Mouse (Mus musculus) E14TG2a.4 (cell line): Measurements from ENCODE around the gene Ptpra.

ENCODE experiments used
- H3K27me3 ChIP-seq: 2 replicates; pipeline ENCODE4 v1.6.1; 2014; ENCODE audit warnings: low read length, control low read depth; ENCODE audit not compliant: insufficient read depth
- H3K36me3 ChIP-seq: 2 replicates; pipeline ENCODE4 v1.6.1; 2014; ENCODE audit warnings: low read length, control low read depth; ENCODE audit not compliant: insufficient read depth
- H3K4me1 ChIP-seq: replicated peaks from 2 replicates; pipeline ENCODE4 v1.6.1; 2014; ENCODE audit warnings: low read depth, low read length, control low read depth
- H3K4me3 ChIP-seq: replicated peaks from 2 replicates; pipeline ENCODE4 v1.5.1; 2014; ENCODE audit warnings: mild to moderate bottlenecking, low read length
- H3K9me3 ChIP-seq: 2 replicates; pipeline ENCODE4 v1.6.1; 2014; ENCODE audit warnings: low read length, control low read depth
- CTCF ChIP-seq: conservative IDR thresholded peaks from 2 replicates; pipeline ENCODE4 v1.5.1; 2014; ENCODE audit warnings: low read length
- NANOG ChIP-seq: IDR thresholded peaks from 2 replicates; pipeline ENCODE4 v1.6.1; 2014; ENCODE audit warnings: borderline replicate concordance, low read length, mixed read lengths
- POU5F1 ChIP-seq: IDR thresholded peaks from 2 replicates; pipeline ENCODE4 v1.6.1; 2014; ENCODE audit warnings: low read length, borderline replicate concordance

The Ptpra gene

DNA sequence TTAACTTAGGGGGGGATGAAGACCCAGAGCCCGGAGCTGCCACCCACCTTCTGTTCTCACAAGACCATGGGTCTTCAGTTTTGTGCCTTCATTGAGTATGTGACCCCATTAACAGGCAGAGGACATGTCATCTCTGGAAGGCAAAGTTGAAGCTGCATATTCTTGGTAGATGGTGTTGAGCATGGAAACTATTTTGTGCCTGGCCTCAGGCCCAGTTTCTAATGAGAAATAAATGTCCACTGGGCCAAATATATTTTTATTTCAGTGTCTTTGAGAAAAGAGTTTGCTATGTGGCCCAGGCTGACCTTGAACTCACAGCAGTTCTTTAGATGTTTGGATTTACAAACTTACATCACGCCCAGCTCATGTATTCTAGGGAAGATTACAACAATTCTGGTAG is 139.7 kb downstream of the Ptpra start:
- Histone ChIP-seq H3K27me3 (0 out of 2 replicates have a peak, but pooled peaks cover 3% of the 10 kb centered on the region), H3K4me3 (no peak overlapping the region), H3K36me3 (peaks cover 34% of the 10 kb centered on the region), H3K4me1 (peaks cover 31% of the 10 kb centered on the region), H3K9me3 (no peaks in the 10 kb centered on the region)
- TF ChIP-seq NANOG (no peak), CTCF (no peak), POU5F1 (no peak)

DNA sequence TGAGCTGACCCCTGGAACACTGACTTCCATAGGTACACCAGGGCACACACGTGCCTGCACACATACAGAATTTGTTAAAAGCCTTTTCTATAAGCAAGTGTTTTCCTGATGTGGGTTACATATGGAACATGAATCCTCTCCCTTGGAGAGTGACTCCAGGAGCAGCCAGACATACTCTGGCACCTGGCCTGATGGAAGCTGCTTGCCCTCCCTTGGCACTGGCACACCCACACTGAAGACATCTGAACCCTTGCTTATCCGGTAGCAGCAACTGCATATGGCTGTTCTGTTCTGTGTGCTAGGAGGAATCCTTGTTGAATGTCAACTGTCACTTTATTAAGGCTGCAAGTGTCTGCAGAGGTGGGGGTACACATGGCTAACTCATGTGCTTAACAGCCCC is 140.9 kb downstream of the Ptpra start:
- H3K9me3 ChIP-seq, result no peaks in the 10 kb centered on the region
- H3K36me3 ChIP-seq, result peaks cover 46% of the 10 kb centered on the region
- no peaks in the 10 kb centered on the region for H3K27me3 ChIP-seq
- H3K4me3 ChIP-seq, result no peak overlapping the region
- TF ChIP-seq POU5F1, result no peak
- no peak for TF ChIP-seq NANOG
- TF ChIP-seq CTCF, result no peak
- peaks cover 31% of the 10 kb centered on the region for H3K4me1 ChIP-seq

DNA sequence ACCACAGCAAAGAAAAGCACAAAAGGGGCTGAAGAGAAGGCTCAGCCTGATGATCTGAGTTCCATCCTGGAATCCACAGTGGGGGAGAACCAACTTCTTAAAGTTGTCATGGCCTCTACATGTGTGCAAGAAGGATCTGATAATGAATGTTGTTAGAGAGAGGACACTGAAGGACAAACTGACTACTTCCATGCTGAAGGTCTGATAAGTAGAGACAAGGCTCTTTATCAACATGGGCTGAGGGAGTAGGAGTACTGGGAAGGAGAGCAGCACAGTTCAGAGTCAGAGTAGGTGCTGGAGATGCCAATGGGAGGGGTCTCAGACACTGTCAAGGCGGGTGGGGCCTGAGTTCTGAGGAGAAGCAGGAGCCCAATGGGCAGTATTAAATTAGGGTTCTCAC is 145.5 kb downstream of the Ptpra start:
- H3K9me3 ChIP-seq, result no peaks in the 10 kb centered on the region
- no peaks in the 10 kb centered on the region for H3K27me3 ChIP-seq
- H3K4me3 ChIP-seq, result no peak overlapping the region
- peaks cover 5% of the 10 kb centered on the region; the same call in 1 of the 2 replicates for H3K4me1 ChIP-seq
- peaks cover 84% of the 10 kb centered on the region for H3K36me3 ChIP-seq
- TF ChIP-seq POU5F1 (no peak), NANOG (no peak), CTCF (no peak)

DNA sequence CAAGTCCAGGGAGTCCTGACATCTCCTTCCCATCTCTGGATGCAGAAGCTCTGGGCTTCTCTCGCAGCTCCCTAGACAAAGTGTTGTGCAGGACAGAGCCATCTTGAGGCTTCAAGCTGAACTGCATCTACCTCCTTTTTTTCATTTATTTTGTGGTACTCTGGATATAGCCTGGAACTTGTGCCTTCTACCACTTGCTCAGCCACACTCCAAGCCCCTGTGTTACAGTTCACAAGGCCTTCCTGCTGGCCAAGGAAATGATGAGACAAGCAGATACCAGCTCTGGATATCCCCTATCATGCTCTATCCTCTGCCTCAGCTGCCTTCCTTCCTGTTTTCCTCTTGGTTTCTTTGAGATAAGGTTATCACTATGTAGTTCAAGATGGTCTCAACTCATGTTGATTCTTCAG is 147.5 kb downstream of the Ptpra start:
- peaks cover 5% of the 10 kb centered on the region; the same call in 1 of the 2 replicates for H3K4me1 ChIP-seq

DNA sequence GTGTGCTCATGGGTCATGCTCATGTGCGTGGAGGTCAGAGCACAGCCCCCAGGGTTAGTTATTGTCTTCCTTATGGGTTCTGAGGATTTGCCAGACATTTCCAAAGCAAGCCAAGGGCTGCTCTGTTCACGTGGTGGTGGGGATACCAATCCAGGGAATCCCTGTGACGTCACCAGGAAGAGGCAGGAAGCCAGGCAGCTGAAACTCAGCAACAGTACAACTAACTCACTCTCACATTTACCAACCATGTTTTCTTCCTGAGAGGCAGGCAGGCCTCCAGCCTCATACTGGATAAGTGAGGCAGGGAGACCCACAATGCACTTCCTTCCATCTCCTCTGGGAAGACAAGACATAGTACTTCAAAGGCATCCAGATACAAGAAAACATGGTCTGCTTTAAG is 148.3 kb downstream of the Ptpra start:
- no peaks in the 10 kb centered on the region for H3K27me3 ChIP-seq
- peaks cover 5% of the 10 kb centered on the region; the same call in 1 of the 2 replicates for H3K4me1 ChIP-seq
- H3K9me3 ChIP-seq, result no peaks in the 10 kb centered on the region
- TF ChIP-seq CTCF, result no peak
- no peak for TF ChIP-seq POU5F1
- TF ChIP-seq NANOG, result no peak
- H3K4me3 ChIP-seq, result no peak overlapping the region
- H3K36me3 ChIP-seq, result peaks cover 90% of the 10 kb centered on the region

More for the DNA sequence above, 147.5 kb downstream of the Ptpra start:
- Histone ChIP-seq H3K36me3 (peaks cover 88% of the 10 kb centered on the region), H3K4me3 (no peak overlapping the region), H3K27me3 (no peaks in the 10 kb centered on the region), H3K9me3 (no peaks in the 10 kb centered on the region)
- TF ChIP-seq NANOG (no peak), CTCF (peak; percentile 78)

DNA sequence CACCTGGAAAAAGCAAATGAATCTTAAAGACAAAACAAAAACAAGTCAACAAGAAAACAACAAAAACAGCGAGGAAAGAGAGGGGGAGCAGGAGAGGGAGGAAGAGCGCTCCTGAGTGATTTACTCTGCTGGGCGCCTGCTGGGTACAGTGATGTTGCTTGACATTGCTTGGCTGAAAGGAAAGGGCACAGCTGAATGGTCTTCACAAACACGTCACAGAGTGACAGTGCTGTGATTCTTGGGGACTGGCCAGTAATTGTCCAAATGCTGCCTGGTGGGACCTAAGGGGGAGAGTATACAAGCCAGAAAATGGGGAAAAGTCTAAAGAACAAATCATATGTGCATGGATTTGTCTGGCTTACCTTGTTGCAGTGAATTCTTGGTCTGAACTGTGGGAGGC is 152.1 kb downstream of the Ptpra start:
- TF ChIP-seq POU5F1 (no peak), NANOG (no peak), CTCF (no peak)
- no peaks in the 10 kb centered on the region; the same call in 1 of the 2 replicates for H3K4me1 ChIP-seq
- H3K9me3 ChIP-seq, result no peaks in the 10 kb centered on the region

More for the DNA sequence above, 152.1 kb downstream of the Ptpra start:
- no peak overlapping the region for H3K4me3 ChIP-seq
- H3K36me3 ChIP-seq, result peaks cover 79% of the 10 kb centered on the region
- no peaks in the 10 kb centered on the region for H3K27me3 ChIP-seq
